Mouse (Mus musculus) heart, adult 9 months (tissue): ENCODE results near the gene Asb4.

Experiments used
- DNase-seq, 2 experiments: peaks; one replicate each; pipeline ENCODE4 v3.0.0; 2022; ENCODE audit warnings: low spot score in 2 of 2

Asb4 gene

GRCm38 (mm10) chr6:5444331-5444898 is 61.2 kb downstream of the Asb4 start:
- DNase-seq, result no peak

DNA sequence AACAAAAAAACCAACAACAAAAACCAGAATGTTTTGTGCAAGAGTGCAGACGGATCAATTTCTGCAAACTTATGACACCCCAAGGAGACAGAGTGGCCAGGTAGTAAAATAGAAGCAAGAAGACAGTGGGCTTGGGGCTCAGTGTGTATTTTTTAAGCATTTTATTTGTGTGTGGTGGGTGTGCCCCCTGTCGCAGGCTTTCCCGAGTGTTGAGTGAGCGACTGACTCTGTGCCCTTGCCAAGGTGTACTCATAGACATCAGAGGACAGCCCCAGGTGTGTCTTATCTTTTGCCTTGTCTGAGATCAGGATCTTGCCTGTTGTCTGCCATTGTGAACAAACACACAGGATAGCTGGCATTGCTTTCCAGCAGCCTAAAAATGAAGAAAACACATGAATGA is 63.8 kb downstream of the Asb4 start:
- no peak for DNase-seq

- no peak for DNase-seq
Observed at GRCm38 (mm10) chr6:5447546-5447945, 64.4 kb downstream of the Asb4 start.

GRCm38 (mm10) chr6:5448396-5448795 is 65.2 kb downstream of the Asb4 start:
- no peak for DNase-seq

- no peak for DNase-seq
Observed at GRCm38 (mm10) chr6:5449878-5450277, 66.7 kb downstream of the Asb4 start.

- DNase-seq, result no peak
Observed at GRCm38 (mm10) chr6:5455836-5456235, 72.7 kb downstream of the Asb4 start.

- DNase-seq, result no peak
Observed at GRCm38 (mm10) chr6:5470480-5471318, 87.5 kb downstream of the Asb4 start.

DNA sequence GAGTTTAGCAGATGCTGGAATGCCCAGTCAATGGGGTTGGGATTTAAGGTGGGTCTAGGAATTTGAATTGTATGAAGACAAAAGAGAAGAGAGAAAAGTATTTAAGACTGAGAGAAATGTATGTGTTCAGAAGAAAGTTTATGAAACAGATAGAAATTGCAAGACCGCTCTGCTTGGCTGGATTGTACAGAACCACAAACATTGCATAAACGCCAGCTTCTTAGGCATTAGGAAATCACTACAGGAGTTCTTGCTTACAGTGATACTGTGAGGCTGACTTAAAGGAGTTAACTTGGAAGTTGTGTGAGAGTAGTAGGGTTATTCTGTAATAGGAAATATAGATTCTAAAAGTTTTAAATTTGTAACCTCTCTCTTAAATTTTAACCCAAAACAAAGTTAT is 89.5 kb downstream of the Asb4 start:
- no peak for DNase-seq

DNA sequence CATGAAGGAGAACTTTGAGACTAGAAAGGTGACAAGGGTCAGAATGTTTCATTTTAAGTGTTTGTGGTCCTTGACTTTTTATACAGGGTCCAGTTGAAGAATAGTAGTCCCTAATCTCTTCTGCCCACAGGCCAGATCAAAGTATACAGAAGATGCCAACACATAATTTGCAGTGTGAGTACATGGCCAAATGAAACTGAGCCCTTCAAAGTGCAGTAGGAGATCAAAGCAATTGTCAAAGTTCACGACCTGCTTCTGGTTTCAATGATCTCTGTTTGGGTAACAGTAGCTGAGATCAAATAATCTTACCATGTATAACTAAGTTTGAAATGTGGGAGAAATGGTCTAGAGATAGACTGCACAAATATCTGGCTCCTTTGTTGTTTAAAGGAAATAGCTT is 90.8 kb downstream of the Asb4 start:
- no peak for DNase-seq

DNA sequence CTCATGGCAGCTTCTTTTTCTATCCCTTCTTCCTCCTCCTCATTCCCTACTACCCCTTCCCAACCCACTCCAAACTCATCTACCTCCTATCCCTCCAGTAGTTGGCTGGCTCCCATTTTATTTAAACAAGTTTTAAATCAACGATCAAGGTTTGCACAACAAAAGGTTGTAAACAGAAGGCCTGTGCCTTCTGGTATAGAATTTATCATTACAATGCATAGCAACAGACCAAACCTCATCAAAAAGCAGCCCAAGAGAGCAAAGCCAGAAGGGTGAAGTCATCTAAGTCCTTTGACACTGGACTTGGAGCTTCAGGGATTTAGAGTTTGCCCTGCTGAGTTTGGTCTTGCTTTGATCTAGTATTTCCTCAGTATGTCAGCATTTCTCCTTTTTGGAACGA is 97.9 kb downstream of the Asb4 start:
- DNase-seq, result no peak

GRCm38 (mm10) chr6:5482270-5482783 is 99.1 kb downstream of the Asb4 start:
- no peak for DNase-seq
